Mouse (Mus musculus) ovary, postnatal 36 days (tissue): ENCODE measurements around the gene Dock7.

Experiments
- DNase-seq: peaks from one replicate; pipeline ENCODE4 v3.0.0; 2022; ENCODE audit warnings: low spot score, mixed read lengths

Gene Dock7

GRCm38 (mm10) chr4:99120211-99121122, at the start of gene Dock7:
Gene Dock7 (minus strand): TSS chr4:99120915.
- DNase-seq = peak; percentile 89

DNA sequence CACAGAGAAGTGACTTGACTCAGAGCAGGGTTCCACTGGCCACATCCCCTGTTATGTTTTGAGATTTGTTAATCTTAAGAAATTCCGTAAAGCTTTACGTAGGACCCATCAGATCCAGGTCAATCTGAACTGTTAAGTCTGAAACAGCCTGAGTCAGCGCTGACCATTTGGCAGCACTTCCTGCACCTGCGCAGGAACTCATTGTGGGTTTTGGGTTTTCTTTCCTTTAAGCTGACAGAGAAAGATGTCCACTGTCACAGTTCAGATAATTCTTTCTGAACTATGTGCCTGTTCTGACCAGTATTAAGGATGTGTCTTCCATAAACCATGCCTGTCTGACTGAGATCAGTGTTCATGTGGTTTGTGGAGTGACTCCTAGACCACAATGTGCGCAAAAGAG, 48.2 kb upstream of the Dock7 start:
- no peak for DNase-seq

GRCm38 (mm10) chr4:99163547-99163946, 42.8 kb upstream of the Dock7 start:
- no peak for DNase-seq

GRCm38 (mm10) chr4:99163001-99163400, 42.3 kb upstream of the Dock7 start:
- no peak for DNase-seq

DNA sequence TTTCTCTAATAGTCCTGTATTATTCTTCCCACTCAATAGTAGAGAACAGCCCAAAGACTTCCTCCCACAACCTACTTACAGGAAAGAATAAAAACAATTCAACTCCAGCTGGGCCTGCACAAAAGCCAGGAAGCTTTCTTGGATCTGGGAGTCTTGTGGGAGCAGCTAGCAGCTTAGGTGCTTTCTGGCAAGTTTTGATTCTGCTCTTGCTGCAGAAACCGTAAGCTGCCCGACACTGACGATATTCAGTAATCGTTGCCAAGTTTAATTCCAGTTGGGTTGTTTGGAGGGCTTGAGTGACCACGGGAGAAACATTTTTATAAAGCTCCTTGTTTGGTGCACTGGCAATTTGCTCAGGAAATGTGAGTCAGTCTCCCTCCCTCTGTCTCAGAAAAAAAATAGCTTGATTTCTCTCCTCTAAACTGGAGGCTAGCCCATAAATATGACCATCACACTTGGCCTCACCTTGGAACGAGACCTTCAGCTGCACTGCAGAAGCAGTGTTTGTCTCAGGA, 40.8 kb upstream of the Dock7 start:
- DNase-seq = no peak

DNA sequence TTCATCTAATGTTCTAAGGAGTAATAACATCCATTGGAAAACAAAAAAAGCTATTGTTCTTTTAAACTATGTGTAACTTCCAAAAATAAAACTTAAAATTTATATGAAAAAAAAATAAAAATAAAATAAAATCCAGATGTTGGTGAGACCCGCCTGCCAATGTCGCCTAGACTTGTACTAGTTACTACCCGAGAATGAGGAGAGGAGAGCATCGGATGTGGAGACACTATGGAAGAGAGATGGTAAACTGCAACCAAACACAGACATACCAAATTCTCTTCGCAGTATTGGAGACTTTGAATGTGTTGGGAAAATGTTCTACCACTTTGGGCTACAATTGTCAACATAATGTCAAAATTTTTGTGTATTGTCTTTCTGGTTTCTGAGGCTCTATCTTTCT, 40.2 kb upstream of the Dock7 start:
- no peak for DNase-seq

GRCm38 (mm10) chr4:99160414-99160813, 39.7 kb upstream of the Dock7 start:
- DNase-seq = no peak

DNA sequence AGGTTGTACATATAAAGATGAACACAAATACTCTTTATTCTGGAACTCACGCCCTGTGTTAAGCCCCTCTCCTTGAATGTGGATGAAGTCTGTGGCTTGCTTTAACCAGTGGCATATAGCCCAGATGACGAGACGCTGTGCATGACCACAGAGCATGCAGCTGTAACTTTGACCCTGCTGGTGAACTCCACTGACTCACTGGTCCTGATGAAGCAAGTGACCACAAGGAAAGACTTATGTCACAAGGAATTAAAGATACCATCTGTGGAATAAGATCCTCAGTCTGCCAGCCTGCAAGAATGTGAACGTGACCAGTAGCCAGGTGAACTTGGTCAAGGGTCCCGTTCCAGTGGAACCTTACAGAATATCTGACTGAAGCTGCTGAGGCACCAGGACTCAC, 37.8 kb upstream of the Dock7 start:
- DNase-seq = no peak

GRCm38 (mm10) chr4:99156641-99157307, 36.1 kb upstream of the Dock7 start:
- DNase-seq = no peak

DNA sequence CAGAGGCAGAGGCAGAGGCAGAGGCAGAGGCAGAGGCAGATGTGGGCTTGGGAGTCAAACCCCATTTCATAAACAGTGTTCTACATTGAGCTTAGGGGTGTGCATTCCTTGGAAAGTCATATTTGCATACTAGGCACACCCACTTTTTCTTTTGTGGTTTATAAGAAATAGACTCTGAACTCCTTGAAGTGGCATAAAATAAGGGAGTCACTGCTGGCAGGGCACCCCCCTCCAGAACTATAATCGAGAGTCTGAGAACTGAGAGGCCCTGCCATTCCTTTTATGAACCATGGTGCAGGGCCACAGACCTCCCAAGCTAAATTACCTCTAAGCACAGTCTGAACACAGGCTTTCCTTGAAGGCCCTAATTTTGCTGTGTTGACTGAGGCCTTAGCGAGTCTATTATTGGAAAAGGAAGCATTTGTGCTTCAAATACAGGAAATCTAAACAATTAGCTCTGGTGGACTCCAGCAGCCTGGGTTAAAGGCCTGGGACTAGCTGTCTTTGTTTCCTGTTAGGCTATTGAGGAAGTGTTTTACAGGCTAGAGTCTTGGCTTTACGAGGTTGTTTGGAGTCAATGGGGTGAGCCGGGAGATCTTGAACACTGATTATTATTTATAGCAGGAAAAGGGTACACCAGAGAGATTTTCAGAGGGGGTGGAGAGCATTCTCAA, 31.3 kb upstream of the Dock7 start:
- no peak for DNase-seq

DNA sequence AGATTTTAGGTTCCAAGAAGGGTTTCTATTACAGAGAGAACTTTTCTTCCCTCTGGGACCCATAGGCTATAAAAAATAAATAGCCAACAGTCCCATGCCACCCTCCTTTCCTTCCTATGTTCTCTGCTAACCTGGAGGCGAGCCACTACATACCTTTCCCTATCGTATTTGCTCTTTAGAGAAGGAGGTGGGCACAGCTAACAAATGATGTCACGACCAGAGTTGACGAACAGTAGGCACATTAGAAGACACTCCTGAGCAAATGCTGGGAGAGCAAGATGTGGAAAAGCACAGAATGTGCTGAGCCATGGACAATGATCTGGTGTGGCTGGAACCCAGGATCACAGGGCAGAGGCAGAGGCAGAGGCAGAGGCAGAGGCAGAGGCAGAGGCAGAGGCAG, 30.7 kb upstream of the Dock7 start:
- DNase-seq = no peak

DNA sequence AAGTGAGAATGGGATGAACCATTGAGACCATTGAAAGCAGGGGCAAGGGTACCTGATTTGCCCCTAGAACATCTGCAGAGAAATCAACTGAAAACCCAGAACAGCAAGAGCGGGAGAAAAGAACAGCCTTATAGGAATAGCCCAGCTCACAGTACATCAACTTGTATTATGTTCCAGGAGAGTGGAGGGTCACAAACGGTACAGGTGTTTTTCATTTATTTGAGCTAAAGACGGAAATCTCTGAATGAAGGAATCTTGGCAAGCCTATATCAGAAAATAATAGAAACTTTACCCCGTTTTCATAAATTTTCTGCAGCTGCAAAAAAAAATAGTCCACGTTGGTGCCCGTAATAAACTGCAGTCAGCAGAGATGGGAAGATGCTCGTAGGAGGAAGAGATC, 22.6 kb upstream of the Dock7 start:
- no peak for DNase-seq

DNA sequence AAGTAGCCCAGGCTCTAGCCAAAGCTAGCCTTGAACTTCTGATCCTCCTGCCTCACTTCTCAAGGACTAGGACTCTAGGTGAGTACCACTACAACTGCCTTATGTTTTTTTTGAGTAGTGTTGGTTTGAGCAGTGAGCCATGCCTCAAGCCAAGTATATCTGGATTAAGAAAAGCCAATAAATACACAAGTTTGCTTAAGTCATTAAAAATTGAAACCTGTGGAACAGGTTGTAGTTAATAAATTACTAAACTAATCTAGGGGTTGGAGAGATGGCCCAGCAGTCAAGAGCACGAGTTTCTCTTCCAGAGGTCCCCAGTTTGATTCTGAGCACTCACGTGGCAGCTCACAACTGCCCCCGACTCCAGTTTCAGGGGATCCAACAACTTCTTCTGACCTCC, 20.9 kb upstream of the Dock7 start:
- DNase-seq = no peak

DNA sequence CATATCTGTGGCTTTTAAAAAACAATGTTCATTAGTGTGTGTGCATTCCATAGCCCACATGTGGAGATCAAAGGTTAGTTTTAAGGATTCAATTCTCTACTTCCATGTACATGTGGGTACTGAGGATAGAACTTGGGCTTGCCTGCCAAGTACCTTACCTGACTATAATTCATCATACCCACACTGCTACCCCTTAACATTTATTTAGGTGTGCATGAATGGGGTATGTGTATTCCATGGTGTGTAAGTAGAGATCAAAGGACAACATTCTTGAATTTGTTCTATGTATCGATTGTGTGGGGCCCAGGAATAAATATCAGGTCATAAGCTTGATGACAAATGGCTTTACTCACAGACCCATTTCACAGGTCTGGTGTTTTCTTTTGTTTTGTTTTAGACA, 20.5 kb upstream of the Dock7 start:
- no peak for DNase-seq

DNA sequence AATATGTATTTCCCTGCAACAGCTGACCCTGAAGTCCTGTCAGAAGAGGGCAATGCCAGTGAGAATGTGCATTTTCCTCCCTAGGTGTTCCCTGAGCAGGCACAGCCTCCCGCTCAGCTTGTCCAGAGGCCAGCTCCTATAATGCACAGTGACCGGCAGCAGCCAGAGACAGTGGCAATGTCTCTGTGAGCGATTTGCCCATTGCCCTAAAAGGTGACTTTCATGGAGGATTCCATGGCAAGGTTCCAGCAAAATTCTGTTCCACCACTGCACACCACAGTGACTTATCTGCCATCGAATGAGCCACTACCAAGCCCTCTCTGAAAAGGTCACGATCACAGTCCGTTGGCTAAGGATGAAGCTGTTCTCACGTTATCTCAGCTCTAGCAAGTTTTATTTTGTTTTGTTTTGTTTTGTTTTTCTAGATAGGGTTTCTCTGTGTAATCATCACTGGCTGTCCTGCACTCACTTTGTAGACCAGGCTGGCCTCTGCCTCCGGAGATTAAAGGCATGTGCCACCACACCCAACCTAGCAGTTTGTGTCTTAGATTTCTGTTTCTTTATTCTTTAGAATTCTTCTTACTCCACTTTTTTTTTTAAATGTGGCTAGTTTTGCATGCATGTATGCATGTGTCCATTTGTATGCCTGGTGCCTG, 17.4 kb upstream of the Dock7 start:
- DNase-seq = no peak

DNA sequence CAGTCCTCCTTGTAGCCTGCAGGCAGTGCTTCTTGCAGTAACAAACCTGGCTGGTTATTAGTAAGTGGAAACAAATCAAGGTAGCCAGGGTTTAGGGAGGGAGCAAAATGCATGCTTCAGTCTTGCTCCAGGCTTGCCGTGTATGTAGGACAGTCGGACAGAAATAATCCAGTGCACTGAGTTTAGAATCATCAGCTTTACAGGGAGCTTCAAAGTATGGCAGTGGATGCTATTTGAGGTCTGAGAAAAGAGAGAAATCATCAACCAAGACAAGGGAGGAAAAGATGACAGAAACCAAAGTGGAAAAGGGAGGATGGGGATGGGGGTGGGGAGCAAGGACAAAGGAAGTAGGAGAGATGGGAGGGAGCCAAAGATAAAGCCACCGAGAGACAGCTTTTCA, 13.8 kb upstream of the Dock7 start:
- no peak for DNase-seq

- no peak for DNase-seq
Observed at GRCm38 (mm10) chr4:99133326-99133725, 12.6 kb upstream of the Dock7 start.

GRCm38 (mm10) chr4:99132686-99133085, 12.0 kb upstream of the Dock7 start:
- DNase-seq = no peak

DNA sequence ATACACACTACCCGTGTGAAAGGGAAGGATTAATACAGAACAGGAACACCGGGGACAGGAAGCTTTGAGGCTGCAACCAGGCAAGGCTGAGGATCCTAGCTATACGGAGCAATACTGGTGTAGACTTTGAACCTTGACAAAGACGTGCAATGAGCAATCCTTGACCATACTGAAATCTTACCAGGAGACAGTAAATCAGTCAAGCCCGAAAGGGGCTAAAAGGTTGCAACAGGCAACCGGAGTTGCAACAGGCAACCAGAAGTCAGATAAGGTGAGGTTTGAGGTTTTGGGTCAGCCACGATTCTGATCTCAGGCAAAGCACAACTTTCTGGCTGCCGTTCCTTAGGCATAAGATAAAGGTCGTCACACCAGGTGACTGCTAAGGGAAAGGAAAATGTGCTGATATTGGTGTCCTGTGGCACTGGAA, 10.5 kb upstream of the Dock7 start:
- no peak for DNase-seq

- DNase-seq = no peak
Observed at GRCm38 (mm10) chr4:99123546-99123945, 2.8 kb upstream of the Dock7 start.

DNA sequence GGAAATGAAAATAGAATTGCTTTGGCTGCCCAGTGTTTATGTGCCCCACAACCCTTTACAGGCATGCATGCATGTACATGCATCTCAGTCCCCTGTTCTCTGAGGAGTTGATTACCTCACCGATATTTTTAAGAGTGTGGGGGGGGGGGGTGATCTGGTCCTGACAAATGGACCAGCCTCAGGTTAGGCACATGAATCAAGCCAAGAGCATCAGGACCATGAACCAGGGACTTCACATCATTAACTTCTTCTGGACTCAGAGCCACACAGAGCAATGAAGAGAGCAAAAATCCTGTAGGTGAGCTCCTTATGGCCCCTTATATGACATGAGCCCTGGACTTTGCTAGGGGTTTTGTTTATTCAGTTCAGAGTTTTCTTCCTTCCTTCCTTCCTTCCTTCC, 2.1 kb upstream of the Dock7 start:
- no peak for DNase-seq

DNA sequence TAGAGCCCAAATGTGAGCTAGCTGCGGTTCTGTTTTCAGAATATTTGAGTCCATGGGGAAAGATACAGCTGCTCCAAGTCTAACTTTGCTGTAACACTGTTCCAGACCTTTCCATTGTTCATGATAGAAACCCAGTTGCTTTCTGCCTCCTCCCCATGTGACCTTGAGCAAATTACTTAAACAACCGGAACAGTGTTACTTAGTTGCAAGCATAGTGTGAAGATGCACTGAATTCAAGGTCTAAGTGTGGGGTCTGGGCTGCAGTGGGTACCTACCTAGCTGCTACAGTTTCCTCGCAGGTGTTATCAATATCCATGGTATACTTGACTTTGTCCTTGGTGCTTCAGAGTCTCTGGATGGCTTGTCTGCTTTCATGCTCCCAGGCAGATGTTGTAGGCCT, 1.3 kb upstream of the Dock7 start:
- DNase-seq = no peak
